8 mouse cellular contexts compared by ENCODE assay signal in the genomic region with DNA sequence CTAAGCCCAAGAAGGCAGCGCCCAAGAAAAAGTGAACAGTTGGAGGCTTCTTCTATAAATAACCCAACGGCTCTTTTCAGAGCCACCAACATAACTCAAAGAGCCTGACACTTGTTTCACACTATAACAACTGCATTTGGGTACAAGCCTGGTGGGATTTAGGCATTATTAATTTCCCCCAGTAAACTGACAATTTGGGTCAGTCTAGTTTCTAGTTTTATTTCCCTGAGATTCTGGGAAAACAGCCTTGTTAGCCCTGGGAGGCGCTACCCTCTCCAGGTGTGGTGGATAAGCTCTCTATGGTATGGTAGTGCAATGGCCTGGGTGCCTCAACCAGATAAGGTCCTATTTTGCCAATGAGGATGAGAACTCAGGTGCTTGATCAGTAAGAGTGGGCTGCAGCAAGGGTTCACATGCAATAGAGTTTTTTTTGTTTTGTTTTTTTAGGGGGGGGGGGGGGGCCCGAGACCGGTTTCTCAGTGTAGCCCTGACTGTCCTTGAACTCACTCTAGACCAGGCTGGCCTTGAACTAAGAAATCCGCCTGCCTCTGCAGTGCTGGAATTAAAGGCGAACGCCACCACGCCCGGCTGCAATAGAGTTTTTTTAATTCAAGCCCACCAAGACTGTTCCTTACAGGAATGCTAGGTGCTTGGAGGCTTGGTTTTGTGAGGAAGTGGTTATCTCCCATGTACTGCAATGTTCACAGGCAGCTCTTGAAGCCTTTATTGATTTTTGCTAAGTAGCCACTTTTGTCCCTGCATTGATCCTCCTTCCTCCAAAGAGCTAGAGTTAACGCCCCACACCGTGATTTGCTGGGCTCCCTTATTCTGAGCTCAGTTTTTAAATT. TPM values are rescaled to one million over a fixed set of nuclear protein-coding genes. Genes with fewer than 3 reads are reported as not detected.
DNase-seq lines count a peak whose midpoint lies in the region; ATAC-seq and TF ChIP-seq lines count a peak whose summit lies in the region.

No protein-coding gene starts in this region.

- H3K4me2 ChIP-seq in embryonic facial prominence, embryonic 13.5 days, result peak overlapping the region; percentile 92

- peak overlapping the region; percentile 78 for H3K27ac ChIP-seq in spleen, adult 2 months (ENCODE audit: insufficient read depth, low read length)
- peak overlapping the region; percentile 95 for H3K27ac ChIP-seq in embryonic facial prominence, embryonic 13.5 days
- H3K27ac ChIP-seq in limb, embryonic 10.5 days, result peak overlapping the region; percentile 92
- no peak overlapping the region for H3K27ac ChIP-seq in small intestine, adult 2 months (ENCODE audit: insufficient read depth, low read depth, low read length)

- no peaks in the 10 kb centered on the region for H3K36me3 ChIP-seq in spleen, adult 2 months (ENCODE audit: control insufficient read depth, insufficient read depth, low read length)
- no peaks in the 10 kb centered on the region for H3K36me3 ChIP-seq in embryonic facial prominence, embryonic 13.5 days
- H3K36me3 ChIP-seq in limb, embryonic 10.5 days, result no peaks in the 10 kb centered on the region
- no peaks in the 10 kb centered on the region for H3K36me3 ChIP-seq in small intestine, adult 2 months (ENCODE audit: control insufficient read depth, insufficient read depth, low read length)

- no peak for TF ChIP-seq POLR2A in spleen, adult 2 months (IDR thresholded peaks at IDR 0.05; ENCODE audit: low read depth, low read length)
- TF ChIP-seq POLR2A in small intestine, adult 2 months (IDR thresholded peaks at IDR 0.05; ENCODE audit: low read depth, low read length), result no peak

- DNase-seq in spleen, adult 2 months (ENCODE audit: low read depth in 1 of 2, low spot score in 2 of 2), result no peak
- no peak for DNase-seq in spleen, postnatal 36 days (ENCODE audit: low spot score in 2 of 2)
- DNase-seq in limb, embryonic 10.5 days (ENCODE audit: low spot score), result peak; percentile 67
- DNase-seq in right cerebral cortex, postnatal 36 days (ENCODE audit: low spot score in 2 of 2), result no peak
- DNase-seq in adrenal gland, adult 8-10 months, result no peak
- no peak for DNase-seq in layer of hippocampus, adult 8-10 months (ENCODE audit: low spot score in 2 of 2)

- no peak for TF ChIP-seq CTCF in spleen, adult 2 months (IDR thresholded peaks at IDR 0.05; ENCODE audit: extremely low read depth, insufficient read depth, insufficient read length, insufficient replicate concordance)
- no peak for TF ChIP-seq CTCF in small intestine, adult 2 months (IDR thresholded peaks at IDR 0.05; ENCODE audit: extremely low read depth, insufficient read length, insufficient replicate concordance, low read depth, low read length)

- no peaks in the 10 kb centered on the region for H3K27me3 ChIP-seq in spleen, adult 2 months (ENCODE audit: control insufficient read depth, insufficient read depth, low read length)
- no peaks in the 10 kb centered on the region for H3K27me3 ChIP-seq in embryonic facial prominence, embryonic 13.5 days
- H3K27me3 ChIP-seq in limb, embryonic 10.5 days (ENCODE audit: low read depth, poor library complexity, severe bottlenecking), result no peaks in the 10 kb centered on the region
- H3K27me3 ChIP-seq in small intestine, adult 2 months (ENCODE audit: control insufficient read depth, insufficient read depth, low read length), result no peaks in the 10 kb centered on the region

- no peaks in the 10 kb centered on the region; the same call in 1 of the 2 replicates for H3K4me1 ChIP-seq in spleen, adult 2 months (ENCODE audit: control insufficient read depth, insufficient read depth, insufficient read length)
- H3K4me1 ChIP-seq in embryonic facial prominence, embryonic 13.5 days, result peaks cover 17% of the 10 kb centered on the region
- peaks cover 31% of the 10 kb centered on the region for H3K4me1 ChIP-seq in limb, embryonic 10.5 days
- H3K4me1 ChIP-seq in small intestine, adult 2 months (ENCODE audit: control insufficient read depth, insufficient read depth, insufficient read length, low read length), result peaks cover 16% of the 10 kb centered on the region

- peak overlapping the region; percentile 84 for H3K9ac ChIP-seq in embryonic facial prominence, embryonic 13.5 days

- 51% methylated on average over 12 of the region's 12 CpGs for WGBS in spleen, adult 2 months
- WGBS in embryonic facial prominence, embryonic 13.5 days, result 31% methylated on average over 12 of the region's 12 CpGs
- WGBS in limb, embryonic 10.5 days, result 38% methylated on average over 12 of the region's 12 CpGs
- WGBS in small intestine, adult 2 months, result 55% methylated on average over 12 of the region's 12 CpGs

- ATAC-seq in embryonic facial prominence, embryonic 13.5 days (ENCODE audit: insufficient number of reproducible peaks, insufficient read depth, low FRiP score, low TSS enrichment, low read depth), result no peak

- H3K9me3 ChIP-seq in embryonic facial prominence, embryonic 13.5 days, result no peaks in the 10 kb centered on the region
- H3K9me3 ChIP-seq in limb, embryonic 10.5 days (replicated peaks), result no peaks in the 10 kb centered on the region

- H3K4me3 ChIP-seq in spleen, adult 2 months (ENCODE audit: extremely low read depth, insufficient read depth, insufficient read length), result peak overlapping the region; percentile 67; the same call in 1 of the 2 replicates
- peak overlapping the region; percentile 59 for H3K4me3 ChIP-seq in embryonic facial prominence, embryonic 13.5 days
- peak overlapping the region; percentile 59 for H3K4me3 ChIP-seq in limb, embryonic 10.5 days
- H3K4me3 ChIP-seq in small intestine, adult 2 months (ENCODE audit: low read depth, low read length), result peak overlapping the region; percentile 71

RNA-seq across cellular contexts. Expression of a gene that starts 1.1 kb away (rescaled TPM):
- polyA plus RNA-seq in spleen, adult 2 months (2012; rRNA removed), result 1.3 and 1.5 TPM in 2 replicates
- 4.5 and 5.9 TPM in 2 replicates for polyA plus RNA-seq in embryonic facial prominence, embryonic 13.5 days (2015; fragmentation: Nextera tagmentation; extraction: Ambion mirVana)
- polyA plus RNA-seq in limb, embryonic 10.5 days (2016; fragmentation: Nextera tagmentation; extraction: Ambion mirVana), result 2.1 and 4.0 TPM in 2 replicates
- 0.53 and 0.95 TPM in 2 replicates for polyA plus RNA-seq in small intestine, adult 2 months (2012; rRNA removed)
- 10 to 100 TPM; 16.7 to 20.1 (median 18.6) TPM for total RNA-seq in adrenal gland, adult 8-10 months (2022)
- total RNA-seq in layer of hippocampus, adult 8-10 months (2022), result 10 to 100 TPM; 12.6 to 19.3 (median 16.9) TPM

RNA-seq across cellular contexts. Expression of a gene that starts 2.4 kb away (rescaled TPM):
- 38.4 and 54.1 TPM in 2 replicates for polyA plus RNA-seq in spleen, adult 2 months (2012; rRNA removed)
- 5.8 and 8.6 TPM in 2 replicates for polyA plus RNA-seq in embryonic facial prominence, embryonic 13.5 days (2015; fragmentation: Nextera tagmentation; extraction: Ambion mirVana)
- 3.0 and 5.3 TPM in 2 replicates for polyA plus RNA-seq in limb, embryonic 10.5 days (2016; fragmentation: Nextera tagmentation; extraction: Ambion mirVana)
- 32.6 and 42.4 TPM in 2 replicates for polyA plus RNA-seq in small intestine, adult 2 months (2012; rRNA removed)
- 10 to 100 TPM; 28.7 to 37.4 (median 36.4) TPM for total RNA-seq in adrenal gland, adult 8-10 months (2022)
- 10 to 100 TPM; 22.7 to 39.9 (median 29.0) TPM for total RNA-seq in layer of hippocampus, adult 8-10 months (2022)

RNA-seq across cellular contexts. Expression of a gene that starts 3.5 kb away (rescaled TPM):
- polyA plus RNA-seq in spleen, adult 2 months (2012; rRNA removed), result 16.1 and 29.5 TPM in 2 replicates
- not detected in 2 replicates for polyA plus RNA-seq in embryonic facial prominence, embryonic 13.5 days (2015; fragmentation: Nextera tagmentation; extraction: Ambion mirVana)
- polyA plus RNA-seq in limb, embryonic 10.5 days (2016; fragmentation: Nextera tagmentation; extraction: Ambion mirVana), result 0.51 and 0.62 TPM in 2 replicates
- polyA plus RNA-seq in small intestine, adult 2 months (2012; rRNA removed), result 17.4 and 19.9 TPM in 2 replicates
- 10 to 100 TPM; 18.1 to 29.1 (median 26.8) TPM for total RNA-seq in adrenal gland, adult 8-10 months (2022)
- 10 to 100 TPM; 31.9 to 42.9 (median 37.9) TPM for total RNA-seq in layer of hippocampus, adult 8-10 months (2022)

RNA-seq across cellular contexts. Expression of a gene that starts 5.2 kb away (rescaled TPM):
- polyA plus RNA-seq in spleen, adult 2 months (2012; rRNA removed), result not detected in 2 replicates
- polyA plus RNA-seq in embryonic facial prominence, embryonic 13.5 days (2015; fragmentation: Nextera tagmentation; extraction: Ambion mirVana), result not detected in 2 replicates
- not detected in 2 replicates for polyA plus RNA-seq in limb, embryonic 10.5 days (2016; fragmentation: Nextera tagmentation; extraction: Ambion mirVana)
- polyA plus RNA-seq in small intestine, adult 2 months (2012; rRNA removed), result 0.90 and 4.5 TPM in 2 replicates
- under 1 TPM in 3 of 4 experiments, not detected in 1; 0.24 to 0.48 (median 0.26) TPM for total RNA-seq in adrenal gland, adult 8-10 months (2022)
- total RNA-seq in layer of hippocampus, adult 8-10 months (2022), result not detected

RNA-seq across cellular contexts. Expression of a gene that starts 7.7 kb away (rescaled TPM):
- 19.0 and 27.4 TPM in 2 replicates for polyA plus RNA-seq in spleen, adult 2 months (2012; rRNA removed)
- 7.6 and 9.2 TPM in 2 replicates for polyA plus RNA-seq in embryonic facial prominence, embryonic 13.5 days (2015; fragmentation: Nextera tagmentation; extraction: Ambion mirVana)
- 4.4 and 5.9 TPM in 2 replicates for polyA plus RNA-seq in limb, embryonic 10.5 days (2016; fragmentation: Nextera tagmentation; extraction: Ambion mirVana)
- 17.0 and 25.9 TPM in 2 replicates for polyA plus RNA-seq in small intestine, adult 2 months (2012; rRNA removed)
- 100 to 1,000 TPM in 1 of 4 experiments, 10 to 100 TPM in 3; 69.6 to 104 (median 91.8) TPM for total RNA-seq in adrenal gland, adult 8-10 months (2022)
- 10 to 100 TPM; 47.4 to 67.0 (median 59.9) TPM for total RNA-seq in layer of hippocampus, adult 8-10 months (2022)

Comparison
In these comparisons a context has a peak if more than half of its experiments do, and no peak if none do; other contexts are left out.
1. RNA of a gene that starts 3.5 kb away (polyA plus RNA-seq): 17.4 to 19.9 TPM in small intestine, adult 2 months and 16.1 to 29.5 TPM in spleen, adult 2 months; 0.51 to 0.62 TPM in limb, embryonic 10.5 days and not detected in embryonic facial prominence, embryonic 13.5 days; every median in the first group is over 10 times any median in the second.
2. Peak in every context shown above with its lines, with median percentiles within 50 percentile points of each other: H3K4me3 ChIP-seq.